Mouse (Mus musculus): ENCODE data around the gene Pex11b. TPM values are rescaled to one million over a fixed set of nuclear protein-coding genes. Genes with fewer than 3 reads are reported as not detected.
A peak's percentile ranks its signal among the peaks of the same experiment; 100 is the strongest.
"Not testable (repeated sequence)": the region's sequence is repeated elsewhere in the genome, so short reads cannot be mapped to it uniquely, and the experiment has no call there.

Pex11b gene
- total and polyA plus RNA-seq, 2 experiments from 2014 or later = 41.7 to 46.6 TPM

DNA sequence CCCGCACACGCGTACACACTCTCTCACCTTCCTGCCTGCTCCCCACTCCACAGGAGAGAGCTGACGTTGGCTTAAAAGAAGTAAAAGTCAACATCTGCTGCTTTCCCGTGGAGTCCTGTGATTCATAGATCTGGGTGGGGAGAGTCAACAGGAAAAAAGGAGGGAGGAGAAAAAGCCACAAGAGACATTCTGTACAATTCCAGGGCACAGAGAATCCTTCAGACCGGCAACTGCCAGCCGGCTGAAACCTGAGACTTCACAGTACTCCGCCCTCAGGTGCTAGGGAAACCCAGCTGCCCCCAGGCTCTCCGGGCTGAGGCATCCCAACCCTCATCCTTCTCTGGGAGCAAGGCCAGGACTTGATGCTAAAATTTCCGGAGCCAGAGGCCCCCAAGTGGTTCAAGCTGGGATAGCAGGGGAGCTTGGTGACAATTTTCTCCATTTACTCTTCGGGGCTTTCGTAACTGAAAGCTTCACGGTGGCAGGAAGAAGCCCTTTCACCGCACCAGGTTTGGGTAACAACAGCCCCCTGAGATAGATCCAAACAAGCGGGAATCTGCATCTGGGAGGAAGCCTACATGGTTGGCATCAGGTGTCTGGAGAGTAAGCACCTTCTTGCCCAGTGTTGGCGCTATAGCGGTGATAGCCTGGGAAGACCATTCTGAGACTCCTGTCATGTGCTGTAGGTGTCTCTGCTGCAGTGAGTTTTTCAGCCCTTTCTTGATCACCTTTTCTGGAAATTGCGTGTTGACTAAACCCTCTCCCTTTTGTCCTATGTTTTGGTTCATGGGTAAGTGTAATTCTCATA lies 28.5 kb downstream of the Pex11b start:
- DNase-seq (ENCODE audit: low spot score) (peak; percentile 81), ATAC-seq (ENCODE audit: insufficient read depth, low read depth) (peak; percentile 75)
- no peak for TF ChIP-seq EP300 (IDR thresholded peaks at IDR 0.05; ENCODE audit: low read depth)
- peak; percentile 73 for TF ChIP-seq CTCF (IDR thresholded peaks at IDR 0.05; ENCODE audit: low read depth)
- Histone ChIP-seq H3K27me3 (ENCODE audit: control insufficient read depth, insufficient read depth, low read length) (no peaks in the 10 kb centered on the region), H3K9ac (replicated peaks; ENCODE audit: low read depth, low read length) (no peak overlapping the region), H3K27ac (ENCODE audit: low read depth) (no peak overlapping the region), H3K9me3 (replicated peaks; ENCODE audit: control insufficient read depth, low read length) (no peaks in the 10 kb centered on the region), H3K4me2 (ENCODE audit: low read depth, low read length) (peak overlapping the region; percentile 52), H3K4me3 (ENCODE audit: low read depth, low read length) (peak overlapping the region; percentile 18; the same call in 1 of the 2 replicates), H3K4me1 (ENCODE audit: control insufficient read depth, insufficient read depth) (no peaks in the 10 kb centered on the region), H3K36me3 (replicated peaks; ENCODE audit: control insufficient read depth, insufficient read depth, low read length) (no peaks in the 10 kb centered on the region)
- 4% methylated on average over 18 of the region's 18 CpGs for WGBS

DNA sequence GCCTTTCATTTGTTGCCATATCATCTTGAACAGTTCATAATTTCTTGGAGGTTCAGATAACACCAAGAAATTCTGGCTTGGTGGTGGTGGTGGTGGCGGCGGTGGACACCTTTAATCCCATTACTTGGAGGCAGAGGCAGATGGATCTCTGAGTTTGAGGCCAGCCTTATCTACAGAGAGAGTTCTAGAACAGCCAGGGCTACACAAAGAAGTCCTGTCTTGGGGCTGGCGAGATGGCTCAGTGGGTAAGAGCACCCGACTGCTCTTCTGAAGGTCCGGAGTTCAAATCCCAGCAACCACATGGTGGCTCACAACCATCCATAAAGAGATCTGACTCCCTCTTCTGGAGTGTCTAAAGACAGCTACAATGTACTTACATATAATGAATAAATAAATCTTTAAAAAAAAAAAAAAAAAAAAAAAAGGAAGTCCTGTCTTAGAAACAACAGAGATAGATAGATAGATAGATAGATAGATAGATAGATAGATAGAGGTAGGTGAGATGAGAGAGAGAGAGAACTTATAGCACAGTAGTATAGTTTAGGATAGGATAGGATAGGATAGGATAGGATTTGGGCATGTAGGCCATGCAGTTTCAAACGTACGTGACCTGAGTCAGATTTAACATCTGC lies 30.7 kb downstream of the Pex11b start:
- not testable (repeated sequence) for H3K9me3 ChIP-seq (replicated peaks; ENCODE audit: control insufficient read depth, low read length); H3K9ac ChIP-seq (replicated peaks; ENCODE audit: low read depth, low read length); H3K27me3 ChIP-seq (ENCODE audit: control insufficient read depth, insufficient read depth, low read length); H3K36me3 ChIP-seq (replicated peaks; ENCODE audit: control insufficient read depth, insufficient read depth, low read length); H3K4me3 ChIP-seq (ENCODE audit: low read depth, low read length); ATAC-seq (ENCODE audit: insufficient read depth, low read depth); H3K4me2 ChIP-seq (ENCODE audit: low read depth, low read length); H3K27ac ChIP-seq (ENCODE audit: low read depth); DNase-seq (ENCODE audit: low spot score); H3K4me1 ChIP-seq (ENCODE audit: control insufficient read depth, insufficient read depth)
- 81% methylated on average over 7 of the region's 7 CpGs for WGBS

DNA sequence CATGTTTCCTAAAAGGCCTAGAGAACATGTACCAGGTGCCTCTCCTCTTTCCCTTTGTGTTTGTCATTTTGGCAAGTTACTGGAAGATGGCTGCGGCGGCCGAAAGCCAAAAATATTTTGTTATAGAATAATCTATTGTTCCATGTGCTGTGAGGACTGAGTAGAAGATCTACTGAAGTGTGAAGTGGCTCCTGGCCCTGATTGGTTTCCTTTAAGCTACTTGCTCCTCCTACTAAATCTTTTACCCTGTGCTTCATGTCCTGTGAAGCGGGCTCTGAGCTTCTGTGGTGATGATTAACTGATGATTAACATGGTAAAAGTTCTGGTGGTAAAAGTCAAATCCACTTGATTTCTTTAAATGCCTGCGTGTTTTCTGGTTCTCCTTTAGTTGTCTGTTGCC lies 31.7 kb downstream of the Pex11b start:
- H3K4me1 ChIP-seq (ENCODE audit: control insufficient read depth, insufficient read depth) = no peaks in the 10 kb centered on the region
- no peak overlapping the region for H3K4me3 ChIP-seq (ENCODE audit: low read depth, low read length)
- no peak overlapping the region for H3K9ac ChIP-seq (replicated peaks; ENCODE audit: low read depth, low read length)
- DNase-seq (ENCODE audit: low spot score) (no peak), ATAC-seq (ENCODE audit: insufficient read depth, low read depth) (no peak)
- 84% methylated on average over 5 of the region's 5 CpGs for WGBS
- no peaks in the 10 kb centered on the region for H3K9me3 ChIP-seq (replicated peaks; ENCODE audit: control insufficient read depth, low read length)
- no peak overlapping the region for H3K4me2 ChIP-seq (ENCODE audit: low read depth, low read length)
- H3K27me3 ChIP-seq (ENCODE audit: control insufficient read depth, insufficient read depth, low read length) = 0 out of 2 replicates have a peak, but pooled peaks cover 4% of the 10 kb centered on the region
- TF ChIP-seq EP300 (IDR thresholded peaks at IDR 0.05; ENCODE audit: low read depth) (no peak), CTCF (IDR thresholded peaks at IDR 0.05; ENCODE audit: low read depth) (no peak)
- no peaks in the 10 kb centered on the region for H3K36me3 ChIP-seq (replicated peaks; ENCODE audit: control insufficient read depth, insufficient read depth, low read length)
- H3K27ac ChIP-seq (ENCODE audit: low read depth) = no peak overlapping the region

DNA sequence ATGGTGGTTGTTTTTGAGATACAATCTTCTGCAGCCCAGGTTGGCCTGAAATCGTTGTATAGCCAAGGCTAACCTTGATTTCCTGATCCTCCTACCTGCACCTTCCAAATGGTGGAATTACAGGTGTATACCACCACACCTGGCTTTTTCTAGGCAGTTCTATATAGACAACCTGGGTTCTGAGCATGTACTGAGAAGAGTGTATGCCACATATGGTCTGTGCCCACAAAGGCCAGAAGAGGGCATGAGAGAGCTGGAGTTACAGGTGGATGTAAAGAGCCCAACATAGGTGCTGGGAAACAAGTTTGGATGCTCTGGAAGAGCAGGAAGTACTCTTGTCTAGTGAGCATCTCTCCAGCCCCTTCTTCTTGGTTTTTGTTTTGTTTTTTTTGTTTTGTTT lies 32.1 kb downstream of the Pex11b start:
- peak; percentile 42 for TF ChIP-seq CTCF (IDR thresholded peaks at IDR 0.05; ENCODE audit: low read depth)
- TF ChIP-seq EP300 (IDR thresholded peaks at IDR 0.05; ENCODE audit: low read depth) = no peak
- Histone ChIP-seq H3K36me3 (replicated peaks; ENCODE audit: control insufficient read depth, insufficient read depth, low read length) (no peaks in the 10 kb centered on the region), H3K4me2 (ENCODE audit: low read depth, low read length) (no peak overlapping the region), H3K27me3 (ENCODE audit: control insufficient read depth, insufficient read depth, low read length) (0 out of 2 replicates have a peak, but pooled peaks cover 8% of the 10 kb centered on the region), H3K4me1 (ENCODE audit: control insufficient read depth, insufficient read depth) (no peaks in the 10 kb centered on the region), H3K4me3 (ENCODE audit: low read depth, low read length) (no peak overlapping the region), H3K27ac (ENCODE audit: low read depth) (no peak overlapping the region), H3K9me3 (replicated peaks; ENCODE audit: control insufficient read depth, low read length) (no peaks in the 10 kb centered on the region), H3K9ac (replicated peaks; ENCODE audit: low read depth, low read length) (no peak overlapping the region)
- ATAC-seq (ENCODE audit: insufficient read depth, low read depth) (no peak), DNase-seq (ENCODE audit: low spot score) (no peak)
- WGBS = 18% methylated on average over 1 of the region's 1 CpGs

DNA sequence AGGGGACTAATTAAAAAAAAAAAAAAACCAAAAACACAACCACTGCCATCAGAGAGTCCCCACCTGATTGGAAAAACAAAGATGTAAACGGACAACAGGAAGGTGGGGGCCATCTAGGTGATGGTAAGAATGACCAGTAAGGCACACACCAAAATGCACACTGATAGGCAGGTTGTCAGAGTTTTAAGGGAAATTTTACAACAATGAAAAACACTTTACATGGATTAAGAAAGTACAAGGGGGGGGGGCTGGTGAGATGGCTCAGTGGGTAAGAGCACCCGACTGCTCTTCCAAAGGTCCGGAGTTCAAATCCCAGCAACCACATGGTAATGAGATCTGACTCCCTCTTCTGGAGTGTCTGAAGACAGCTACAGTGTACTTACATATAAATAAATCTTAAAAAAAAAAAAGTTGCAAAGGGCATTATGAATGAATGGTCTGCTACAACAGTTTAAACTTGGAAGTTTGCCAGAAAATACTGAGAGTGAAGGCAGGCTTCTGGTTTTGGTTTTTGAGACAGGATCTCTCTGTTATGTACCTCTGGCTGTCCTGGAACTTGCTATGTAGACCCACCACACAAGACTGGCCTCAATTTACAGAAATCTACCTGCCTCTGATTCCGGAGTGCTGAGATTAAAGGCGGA lies 33.4 kb downstream of the Pex11b start:
- ATAC-seq (ENCODE audit: insufficient read depth, low read depth) = no peak
- H3K9me3 ChIP-seq (replicated peaks; ENCODE audit: control insufficient read depth, low read length) = no peaks in the 10 kb centered on the region
- H3K36me3 ChIP-seq (replicated peaks; ENCODE audit: control insufficient read depth, insufficient read depth, low read length) = no peaks in the 10 kb centered on the region
- no peak overlapping the region for H3K4me3 ChIP-seq (ENCODE audit: low read depth, low read length)
- WGBS = 91% methylated on average over 5 of the region's 5 CpGs
- no peak for TF ChIP-seq CTCF (IDR thresholded peaks at IDR 0.05; ENCODE audit: low read depth)
- no peak for TF ChIP-seq EP300 (IDR thresholded peaks at IDR 0.05; ENCODE audit: low read depth)
- no peak overlapping the region for H3K4me2 ChIP-seq (ENCODE audit: low read depth, low read length)
- H3K27ac ChIP-seq (ENCODE audit: low read depth) = no peak overlapping the region
- H3K4me1 ChIP-seq (ENCODE audit: control insufficient read depth, insufficient read depth) = no peaks in the 10 kb centered on the region
- no peak for DNase-seq (ENCODE audit: low spot score)
- H3K9ac ChIP-seq (replicated peaks; ENCODE audit: low read depth, low read length) = no peak overlapping the region
- 0 out of 2 replicates have a peak, but pooled peaks cover 8% of the 10 kb centered on the region for H3K27me3 ChIP-seq (ENCODE audit: control insufficient read depth, insufficient read depth, low read length)
